Mouse (Mus musculus): ENCODE results near the gene Mob4.

DNA sequence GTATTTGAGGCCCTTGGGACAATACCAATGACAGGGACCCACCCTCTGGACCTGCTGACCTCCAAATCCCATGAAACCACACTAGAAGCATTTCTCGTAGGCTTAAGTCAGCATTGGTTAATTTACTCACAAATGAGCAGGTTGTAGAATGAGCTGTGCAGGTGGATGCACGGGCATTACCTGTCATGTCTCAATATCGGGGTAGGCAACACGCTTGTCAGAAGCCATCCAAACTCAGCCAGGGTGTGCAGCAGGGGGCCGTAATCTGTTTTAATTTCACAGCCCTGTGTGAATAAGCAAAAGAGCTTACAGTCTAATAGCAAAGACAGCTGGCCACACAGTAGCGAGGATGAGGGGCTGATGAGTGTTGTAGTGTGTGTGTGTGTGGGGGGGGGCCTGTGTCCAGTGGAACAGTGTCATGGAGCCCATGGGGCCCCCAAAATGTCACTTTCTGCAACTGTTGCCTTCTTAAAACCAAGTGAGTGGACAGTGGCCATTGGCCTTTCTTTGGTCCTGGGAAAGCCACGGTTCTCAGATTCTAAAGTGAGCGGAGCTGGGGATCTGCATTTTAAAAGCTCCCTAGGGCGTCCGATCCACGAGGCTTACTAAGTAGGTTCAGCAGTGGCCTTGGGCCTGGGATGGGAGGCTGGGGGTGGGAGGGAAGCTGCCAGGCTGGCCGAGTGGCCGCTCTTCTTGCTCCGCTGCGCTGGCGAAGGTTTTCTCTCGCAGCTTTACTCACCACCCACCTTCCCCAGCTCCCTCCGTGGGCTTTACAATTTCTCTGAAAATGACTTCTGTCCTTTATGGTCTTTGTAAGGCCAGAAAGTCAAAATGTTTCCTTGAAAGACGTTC lies 63.3 kb downstream of the Mob4 start:
- TF ChIP-seq CTCF (IDR thresholded peaks at IDR 0.05; ENCODE audit: low read depth) (no peak), EP300 (IDR thresholded peaks at IDR 0.05; ENCODE audit: low read depth) (no peak)
